Mouse (Mus musculus) embryo, embryonic 11.5 days (tissue): ENCODE measurements around the gene Gm6169.
"Not testable (repeated sequence)": the region's sequence is repeated elsewhere in the genome, so short reads cannot be mapped to it uniquely, and the experiment has no call there.

ENCODE experiments used
- DNase-seq: peaks from one replicate; pipeline ENCODE4 v3.0.0-alpha.2; 2012; ENCODE audit warnings: low read depth, low spot score

The Gm6169 gene

GRCm38 (mm10) chr13:97070931-97071625, 28.0 kb downstream of the Gm6169 start:
- DNase-seq: peak; percentile 22

- no peak for DNase-seq
Measured at GRCm38 (mm10) chr13:97068151-97068550, 30.9 kb downstream of the Gm6169 start.

DNA sequence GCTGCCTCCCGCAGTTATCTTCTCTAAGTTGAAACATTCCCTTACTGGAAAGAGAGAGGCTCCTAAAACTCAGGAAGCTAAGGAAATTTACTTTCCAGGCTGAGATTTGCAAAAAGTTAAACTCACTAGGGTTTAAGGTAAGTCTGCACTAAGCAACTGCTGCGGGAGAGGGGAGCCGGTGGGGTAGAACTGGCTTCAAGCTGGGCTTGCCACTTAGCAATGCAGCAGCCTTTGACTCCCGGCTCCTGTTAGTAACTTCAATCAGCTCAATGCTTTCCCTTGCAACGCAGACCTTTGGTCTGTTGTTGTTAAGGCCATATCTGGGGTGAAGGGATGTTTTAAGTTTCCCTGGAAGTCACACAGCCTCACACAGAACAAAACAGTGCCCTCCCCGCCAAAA, 31.3 kb downstream of the Gm6169 start:
- DNase-seq: no peak

DNA sequence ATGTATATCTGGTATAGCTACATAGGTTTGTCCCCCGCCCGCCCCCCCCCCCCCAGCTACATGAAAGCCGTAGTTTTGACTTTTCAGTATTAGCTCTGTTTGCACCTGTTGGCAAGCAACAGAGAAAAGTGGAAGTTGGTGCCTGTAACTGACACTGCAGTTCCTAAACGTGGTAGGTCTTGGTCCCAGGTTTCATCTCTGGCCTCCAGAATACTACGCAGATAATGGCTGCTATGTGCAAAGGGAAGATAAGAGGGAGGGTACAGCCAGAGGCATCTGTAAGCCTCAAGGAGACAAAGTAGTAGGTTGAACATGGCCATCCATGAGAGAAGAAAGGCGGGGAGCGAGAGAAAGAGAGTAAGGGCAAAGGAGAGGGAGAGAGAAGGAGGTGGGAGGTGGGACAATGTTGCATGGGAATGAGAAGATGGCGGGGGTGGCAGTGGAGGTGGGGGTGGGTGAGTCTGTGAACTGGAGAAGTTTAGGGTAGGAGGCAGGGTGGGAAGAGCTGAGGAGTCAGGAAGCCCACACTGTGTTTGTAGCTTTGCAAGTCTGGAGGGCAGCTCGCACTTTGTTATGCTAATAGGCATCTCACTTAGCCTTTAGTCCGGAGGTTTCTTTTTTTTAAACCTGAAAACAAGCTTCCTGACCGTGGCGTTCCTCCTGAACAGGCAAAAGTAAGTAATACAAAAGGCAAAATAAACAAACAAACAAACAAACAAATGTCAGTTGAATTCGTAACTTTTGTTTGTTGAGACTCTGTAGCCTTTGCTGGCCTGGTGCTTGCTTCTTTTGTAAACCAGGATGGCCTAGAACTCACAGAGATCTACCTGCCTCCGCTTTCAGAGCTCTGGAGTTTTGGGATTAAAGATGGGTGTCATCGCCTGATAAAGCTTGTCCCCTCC, 32.1 kb downstream of the Gm6169 start, which contains the start of gene Fam169a:
Gene Fam169a, plus strand, starts transcription at position 638 of the 902 bp plus-strand sequence.
- no peak for DNase-seq

DNA sequence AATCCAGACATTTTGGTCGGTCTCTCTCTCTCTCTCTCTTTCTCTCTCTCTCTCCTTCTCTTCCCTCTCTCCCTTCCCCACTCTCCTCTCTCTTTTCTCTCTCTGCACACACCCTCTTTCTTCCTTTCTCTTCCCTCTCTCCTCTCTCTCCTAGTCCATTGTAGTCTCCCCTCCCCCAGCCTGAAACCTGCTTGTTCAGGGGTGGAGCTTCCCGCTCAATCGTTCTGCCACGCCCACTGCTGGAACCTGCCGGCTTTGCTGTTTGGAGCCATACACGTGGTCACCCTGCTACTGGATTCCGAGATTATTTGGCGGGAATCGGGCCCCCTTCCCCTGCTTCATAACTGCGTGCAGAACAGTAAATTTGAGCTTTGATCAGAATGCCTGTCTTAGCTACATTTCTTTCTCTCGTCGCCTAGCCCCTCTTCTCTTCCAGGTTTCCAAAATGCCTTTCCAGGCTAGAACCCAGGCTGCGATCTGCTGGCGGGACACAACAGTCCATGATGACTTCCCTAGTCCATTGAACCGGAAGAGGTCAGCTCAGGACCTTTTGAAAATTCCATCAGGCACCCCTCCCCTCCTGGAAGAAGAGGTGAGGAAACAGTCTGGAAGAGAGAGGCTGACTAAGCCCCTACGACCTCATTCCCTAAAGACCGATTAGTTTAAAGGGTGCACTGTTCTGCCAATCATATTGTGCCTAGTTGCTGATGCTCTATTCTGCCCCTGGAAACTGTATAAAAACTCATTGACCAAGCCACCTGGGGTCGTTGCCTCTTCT, 34.0 kb downstream of the Gm6169 start:
- DNase-seq: not testable (repeated sequence)

DNA sequence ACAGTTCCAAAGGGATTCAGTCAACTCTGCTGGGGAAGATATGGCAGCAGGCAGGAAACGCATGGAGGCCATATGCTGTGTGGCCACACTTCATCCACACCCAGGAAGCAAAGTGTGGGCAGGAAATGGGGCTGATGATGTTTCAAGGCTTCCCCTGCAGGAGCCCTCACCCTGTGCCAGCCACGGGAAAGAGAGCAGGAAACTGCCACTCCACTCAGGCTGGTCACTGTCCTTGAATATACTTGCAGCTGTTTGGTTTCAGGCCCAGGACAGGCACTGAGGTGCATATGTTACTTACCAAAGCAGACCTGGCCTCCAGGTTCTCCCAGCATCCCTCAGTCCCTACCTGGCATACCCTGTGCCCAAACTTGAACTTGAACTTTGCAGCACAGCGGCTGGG, 34.6 kb downstream of the Gm6169 start:
- no peak for DNase-seq

- DNase-seq: no peak
Measured at GRCm38 (mm10) chr13:97063431-97063830, 35.6 kb downstream of the Gm6169 start.

DNA sequence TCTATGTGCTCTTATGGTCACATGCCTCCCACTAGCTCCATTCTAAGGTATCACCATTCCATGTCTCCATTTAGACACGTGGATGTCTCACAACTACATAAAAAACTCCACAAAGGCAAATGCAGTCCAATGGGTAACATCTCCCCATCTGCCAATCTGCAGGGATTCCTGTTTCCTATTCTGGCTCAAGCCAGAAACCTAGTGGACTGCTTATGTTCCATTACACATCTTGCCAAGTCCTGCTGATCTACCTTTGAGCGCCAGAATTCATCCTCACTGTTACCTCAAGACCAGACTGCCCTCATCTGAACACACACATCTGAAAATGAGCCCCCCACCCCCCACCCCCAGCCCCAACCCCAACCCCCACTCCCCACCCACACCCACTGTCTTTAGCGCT, 36.9 kb downstream of the Gm6169 start:
- no peak for DNase-seq

DNA sequence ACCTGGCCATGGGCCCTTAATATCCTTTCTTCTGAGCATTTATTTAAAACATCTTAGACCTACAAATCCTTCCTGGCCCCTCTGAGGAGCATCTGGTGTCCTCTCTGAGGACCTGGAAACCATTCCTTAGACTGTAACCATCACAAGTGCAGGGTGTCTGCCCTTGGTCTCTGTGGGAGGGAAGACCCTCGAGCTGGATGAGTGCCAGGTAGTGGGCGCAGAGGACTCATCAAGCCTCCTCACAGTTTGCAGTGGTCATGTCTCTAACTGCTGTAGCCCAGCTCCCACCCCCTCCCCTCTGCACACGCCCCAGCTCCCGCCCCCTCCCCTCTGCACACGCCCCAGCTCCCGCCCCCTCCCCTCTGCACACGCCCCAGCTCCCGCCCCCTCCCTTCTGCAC, 38.7 kb downstream of the Gm6169 start:
- no peak for DNase-seq

GRCm38 (mm10) chr13:97059746-97060145, 39.3 kb downstream of the Gm6169 start:
- DNase-seq: no peak

- DNase-seq: no peak
Measured at GRCm38 (mm10) chr13:97057817-97058216, 41.2 kb downstream of the Gm6169 start.

DNA sequence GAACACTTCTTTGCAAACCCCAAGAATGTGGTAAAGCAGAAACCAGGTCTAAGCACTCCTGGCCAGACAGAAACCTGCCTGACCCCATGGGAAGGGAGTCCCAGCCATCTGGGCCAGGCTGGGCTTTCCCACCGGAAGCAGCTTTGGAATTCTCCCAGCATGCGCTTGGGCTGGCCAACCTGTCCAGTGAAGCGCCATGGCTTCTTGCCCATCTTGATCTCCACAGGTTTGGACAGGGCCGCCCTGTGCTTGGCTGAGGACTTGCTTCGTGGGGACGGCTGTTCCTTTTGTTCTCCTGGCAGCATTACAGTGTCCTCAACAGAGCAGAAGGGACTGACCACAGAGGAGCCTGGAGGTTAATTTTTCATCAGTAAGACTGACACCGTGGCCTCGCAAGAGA, 45.2 kb downstream of the Gm6169 start:
- DNase-seq: no peak

DNA sequence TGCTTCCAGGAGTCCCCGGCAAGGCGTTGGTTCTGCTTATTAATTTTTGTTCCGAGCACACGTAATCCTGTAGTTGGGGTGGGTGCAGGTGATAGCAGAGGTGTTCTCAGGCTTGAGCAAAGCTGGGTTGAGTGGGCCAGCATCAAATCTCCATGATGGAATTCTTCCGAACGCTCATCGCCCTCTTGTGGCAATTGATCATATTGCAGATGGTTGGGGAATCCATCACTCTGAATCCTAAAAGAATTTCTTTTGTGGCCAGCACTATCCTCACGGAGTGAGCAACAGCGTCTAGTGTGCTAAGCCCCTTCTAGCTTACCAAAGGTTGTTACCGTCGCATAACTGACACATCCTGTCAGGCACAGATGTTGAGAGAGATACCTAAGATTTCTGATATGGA, 46.4 kb downstream of the Gm6169 start:
- peak; percentile 64 for DNase-seq

DNA sequence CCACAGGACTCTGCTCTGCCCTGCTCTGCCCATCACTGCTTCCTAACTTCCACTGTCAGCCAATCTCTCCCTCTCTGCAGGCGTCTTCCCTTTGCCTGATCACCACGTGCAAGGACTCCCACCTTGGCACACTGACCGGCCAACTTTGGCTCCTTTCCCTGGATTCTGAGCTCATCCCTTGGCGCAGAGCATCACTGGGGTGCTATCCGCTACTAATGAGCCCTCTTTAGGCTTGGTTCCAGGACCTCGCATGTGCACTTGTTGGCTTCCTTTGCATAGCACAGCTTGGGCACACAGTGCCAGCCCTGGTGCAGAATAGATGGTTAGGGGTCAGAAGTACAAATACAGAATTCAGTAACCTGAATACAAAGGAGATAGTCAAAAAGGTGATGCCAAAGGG, 47.9 kb downstream of the Gm6169 start:
- DNase-seq: no peak
